Mouse (Mus musculus): ENCODE results near the gene Tmem203. TPM values are rescaled to one million over a fixed set of nuclear protein-coding genes. Genes with fewer than 3 reads are reported as not detected.

The Tmem203 gene
- polyA plus RNA-seq, 1 experiment: 31.1 TPM

DNA sequence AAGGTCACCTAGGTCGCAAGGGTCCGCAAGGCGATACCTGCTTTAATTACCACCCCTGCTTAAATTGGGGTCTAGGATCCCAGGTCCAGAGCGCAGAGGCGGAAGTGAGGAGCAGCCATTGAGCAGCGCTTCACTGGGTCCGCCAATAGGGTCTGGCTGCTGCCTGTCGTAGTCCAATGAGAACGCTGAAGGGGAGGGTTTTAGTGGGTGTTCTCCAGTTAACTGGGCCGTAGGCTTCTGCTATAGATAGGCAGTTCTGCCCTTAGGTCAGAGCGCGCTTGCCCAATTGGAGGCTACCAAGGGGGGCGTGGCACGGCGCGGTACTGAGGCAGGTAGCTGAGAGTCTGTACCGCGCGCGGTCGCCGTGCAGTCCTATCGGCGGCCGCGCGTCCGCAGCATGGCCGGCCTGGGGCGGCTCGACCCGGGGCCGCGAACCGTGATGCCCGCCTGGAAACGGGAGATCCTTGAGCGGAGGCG, 7.1 kb downstream of the Tmem203 start, which contains the start of gene Tprn:
TSS of gene Tprn (plus strand) at position 328 of the 477 bp plus-strand sequence.
- DNase-seq (ENCODE audit: extremely low spot score in 1 of 2, low spot score in 1 of 2): peak; percentile 96 to 97

GRCm38 (mm10) chr2:25262795-25263622, 7.8 kb downstream of the Tmem203 start:
- no peak for DNase-seq (ENCODE audit: extremely low spot score in 1 of 2, low spot score in 1 of 2)

DNA sequence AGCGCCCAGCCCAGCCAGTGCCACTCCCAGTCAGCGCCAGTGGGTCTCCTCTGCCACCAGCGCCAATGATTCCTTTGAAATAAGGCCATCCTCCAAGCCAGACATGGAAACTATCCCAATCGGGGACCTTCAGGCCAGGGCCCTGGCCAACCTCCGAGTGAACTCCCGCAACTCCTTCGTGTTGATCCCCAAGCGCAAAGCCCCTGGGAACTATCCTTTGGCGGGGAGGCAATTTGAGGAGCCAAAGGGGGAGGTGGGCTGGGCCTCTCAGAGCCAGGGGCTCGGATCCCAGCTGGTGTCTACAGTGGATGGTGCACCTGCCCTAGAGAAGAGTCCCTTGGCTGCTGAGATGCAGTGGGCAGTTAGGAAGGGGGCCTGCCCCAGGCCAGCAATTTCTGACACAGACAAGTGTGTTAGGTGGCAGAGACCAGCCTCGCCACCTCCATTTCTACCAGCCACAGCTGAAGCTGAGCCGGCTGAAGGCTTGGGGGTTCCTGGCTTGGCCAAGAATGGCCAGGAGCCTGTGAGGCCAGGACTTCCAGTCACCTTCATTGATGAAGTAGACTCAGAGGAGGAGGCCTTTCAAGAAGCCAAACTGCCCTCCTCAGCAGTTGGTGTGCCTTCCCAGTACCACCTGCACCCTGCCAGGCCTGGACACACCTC, 8.5 kb downstream of the Tmem203 start:
- no peak for DNase-seq (ENCODE audit: extremely low spot score in 1 of 2, low spot score in 1 of 2)

DNA sequence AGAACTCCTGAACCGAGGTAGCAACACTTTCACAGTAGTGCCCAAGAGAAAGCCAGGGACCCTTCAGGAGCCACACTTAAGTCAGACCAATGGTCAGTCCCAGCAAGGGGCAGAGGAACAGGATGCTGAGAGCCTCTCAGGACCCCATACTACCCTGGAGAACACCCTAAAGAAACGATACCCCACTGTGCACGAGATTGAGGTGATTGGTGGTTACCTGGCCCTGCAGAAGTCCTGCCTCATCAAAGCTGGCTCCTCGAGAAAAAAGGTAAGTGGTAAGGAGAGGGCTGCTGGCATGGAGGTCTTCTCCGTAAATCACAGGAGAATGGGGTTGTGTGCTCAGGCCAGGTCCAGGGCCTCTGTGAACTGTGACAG, 9.0 kb downstream of the Tmem203 start:
- DNase-seq (ENCODE audit: extremely low spot score in 1 of 2, low spot score in 1 of 2): no peak

DNA sequence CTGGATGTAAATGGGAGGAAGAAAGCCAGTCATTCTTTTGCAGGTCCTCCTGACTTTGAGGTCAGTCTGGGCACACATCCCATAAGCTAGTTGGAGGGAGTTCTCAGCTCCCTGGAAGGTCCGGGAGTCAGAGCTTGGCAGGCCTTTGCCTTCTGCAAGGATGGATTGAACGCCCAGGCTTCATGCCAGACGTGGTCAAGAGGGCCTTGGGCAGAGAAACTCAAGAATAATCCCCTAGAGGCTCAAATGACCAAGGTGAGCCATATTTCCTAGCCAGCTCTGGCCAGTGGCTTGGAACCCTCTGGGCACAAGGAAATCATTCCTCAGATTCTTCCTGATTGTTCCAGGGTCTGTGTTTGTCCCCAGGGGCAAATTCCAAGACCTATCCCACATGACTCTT, 9.6 kb downstream of the Tmem203 start:
- DNase-seq (ENCODE audit: extremely low spot score in 1 of 2, low spot score in 1 of 2): no peak

DNA sequence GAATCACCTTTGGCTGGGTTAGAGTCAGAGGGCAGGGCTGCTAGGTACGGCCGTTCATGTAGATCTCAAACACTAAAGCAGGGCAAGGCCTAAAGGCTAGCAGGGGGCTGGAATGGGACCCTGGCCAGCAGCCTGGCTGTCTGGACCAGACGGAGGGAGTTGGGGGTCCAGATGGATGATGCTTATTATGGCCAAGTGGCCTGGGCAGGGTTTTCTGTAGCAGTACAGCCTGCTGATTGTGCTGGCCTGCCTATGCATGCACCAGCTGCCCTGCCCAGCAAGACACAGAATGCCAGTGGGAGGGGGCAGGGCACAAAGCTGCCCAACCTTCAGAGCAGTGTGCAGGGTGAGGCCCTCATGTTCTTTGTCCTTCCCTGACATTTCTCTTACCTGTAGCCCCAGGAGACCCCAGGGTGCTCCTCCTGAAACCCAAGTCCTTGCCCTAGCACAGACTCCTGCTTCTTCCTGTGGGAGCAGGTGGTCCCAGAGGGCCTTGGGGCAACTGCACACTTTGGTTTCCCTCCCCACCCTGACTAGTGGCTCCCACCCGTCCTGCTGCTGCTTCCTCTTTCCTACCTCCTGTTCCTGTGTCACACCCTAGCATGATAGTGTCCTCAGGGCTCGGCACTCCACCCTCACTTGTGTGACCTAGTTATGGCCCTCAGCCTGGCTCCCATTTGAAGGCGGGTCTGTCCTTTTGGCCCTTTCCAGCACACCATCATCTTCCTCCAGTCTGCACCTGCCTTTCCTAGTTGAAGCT, 10.8 kb downstream of the Tmem203 start:
- DNase-seq (ENCODE audit: extremely low spot score in 1 of 2, low spot score in 1 of 2): no peak

DNA sequence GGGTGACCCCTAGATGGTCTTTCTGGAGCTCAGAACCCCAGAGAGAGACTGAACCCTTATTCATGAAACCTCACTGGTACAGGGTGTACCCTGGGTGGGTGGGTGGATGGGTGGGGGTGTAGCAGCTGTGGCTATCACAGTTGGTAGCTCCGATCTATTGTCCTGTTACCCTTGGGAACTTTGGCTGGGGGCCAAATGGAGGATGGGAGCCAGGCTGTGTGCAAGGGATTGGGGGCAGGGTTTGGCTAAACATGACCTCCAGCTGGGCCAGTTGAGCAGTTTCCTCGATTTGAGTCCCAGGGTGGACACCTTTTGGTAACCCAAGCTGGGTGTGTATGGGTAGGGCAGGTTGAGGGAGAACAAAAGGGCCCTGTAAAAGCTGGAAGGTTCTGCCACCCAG, 11.5 kb downstream of the Tmem203 start:
- no peak for DNase-seq (ENCODE audit: extremely low spot score in 1 of 2, low spot score in 1 of 2)

DNA sequence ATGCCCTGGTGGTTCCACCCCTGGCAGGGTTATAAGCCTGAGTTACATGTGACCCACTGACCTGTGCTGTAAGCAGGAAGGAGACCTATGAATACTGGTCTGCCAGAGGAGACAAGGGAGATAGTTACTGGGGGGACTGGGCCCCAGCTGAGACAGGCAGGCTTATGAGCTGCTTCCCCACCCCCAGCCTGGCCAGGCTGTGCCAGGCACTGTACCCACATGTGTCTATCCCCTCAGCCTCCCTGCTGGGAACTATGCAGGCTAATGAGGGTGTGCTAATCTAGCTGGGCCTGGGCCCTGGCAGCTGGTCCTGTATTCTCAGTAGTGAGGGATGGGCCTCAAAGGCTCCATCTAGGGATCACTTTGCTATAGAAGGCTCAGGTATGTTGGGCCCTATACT, 12.0 kb downstream of the Tmem203 start:
- no peak for DNase-seq (ENCODE audit: extremely low spot score in 1 of 2, low spot score in 1 of 2)

DNA sequence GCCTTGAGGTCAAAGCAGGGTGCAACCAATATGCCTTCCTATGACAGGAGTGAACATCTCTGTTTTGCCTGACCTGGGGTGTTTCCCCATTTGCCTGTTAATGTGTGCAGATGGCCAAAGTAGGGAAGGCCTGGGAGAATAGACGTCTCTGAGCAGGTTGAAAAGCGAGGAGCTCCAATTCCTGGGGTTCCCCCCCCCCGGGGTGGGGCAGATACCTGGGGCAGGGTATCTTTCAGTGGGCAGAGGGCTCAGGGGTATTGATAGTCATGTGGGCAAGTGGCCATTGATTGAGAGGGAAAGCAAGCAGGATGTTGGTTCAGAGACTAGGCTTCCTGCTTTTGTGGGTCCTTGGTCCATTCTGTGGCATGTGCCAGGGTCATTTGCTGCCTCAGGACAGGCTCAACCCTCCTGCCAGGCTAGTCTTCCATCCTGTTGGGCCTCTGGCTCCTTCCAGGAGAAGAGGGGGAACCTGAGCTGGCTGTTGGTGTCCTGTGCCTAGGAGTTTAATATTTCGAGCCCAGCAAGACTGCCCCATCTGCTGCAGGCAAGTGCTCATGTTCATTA, 12.6 kb downstream of the Tmem203 start:
- no peak for DNase-seq (ENCODE audit: extremely low spot score in 1 of 2, low spot score in 1 of 2)

DNA sequence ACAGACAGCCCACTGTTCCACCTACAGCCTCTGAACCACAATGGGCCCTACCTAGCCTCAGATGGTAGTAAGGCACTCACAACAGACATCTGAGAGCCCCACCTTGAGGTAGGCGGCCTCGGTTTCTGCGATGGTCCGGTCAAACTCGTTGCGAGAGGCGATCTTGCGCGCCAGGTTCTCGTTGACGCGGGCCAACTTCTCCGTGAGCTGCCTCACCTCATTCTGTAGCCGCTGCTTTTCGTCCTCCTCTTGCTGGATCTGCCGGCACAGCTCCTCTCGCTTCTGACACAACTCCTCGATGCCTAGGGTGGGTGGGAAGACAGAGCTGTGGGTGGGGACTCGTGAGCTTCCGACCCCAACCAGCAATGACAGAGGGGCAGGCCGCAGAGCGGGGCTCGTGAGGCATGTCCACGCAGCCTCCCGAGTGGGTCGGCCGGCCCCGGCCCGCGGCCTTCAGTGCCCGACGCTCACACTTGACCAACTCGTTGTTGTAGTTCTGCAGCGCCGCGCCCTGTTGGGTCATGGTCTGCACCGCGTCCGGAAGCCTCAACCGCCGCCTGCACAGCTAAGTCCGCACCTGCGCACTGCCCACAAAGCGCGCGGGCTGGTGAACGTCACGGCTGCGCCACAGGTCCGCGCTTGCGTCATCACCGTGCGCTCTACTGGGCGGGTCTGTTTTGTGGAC, 16.7 kb downstream of the Tmem203 start, which contains the start of the genes Ssna1 and Anapc2:
TSS of gene Ssna1 (minus strand) at position 612 of the 685 bp plus-strand sequence.
TSS of gene Anapc2 (plus strand) at position 652 of the 685 bp plus-strand sequence.
- peak; percentile 92 to 98 for DNase-seq (ENCODE audit: extremely low spot score in 1 of 2, low spot score in 1 of 2)

GRCm38 (mm10) chr2:25272515-25272914, 17.3 kb downstream of the Tmem203 start:
- no peak for DNase-seq (ENCODE audit: extremely low spot score in 1 of 2, low spot score in 1 of 2)

- no peak for DNase-seq (ENCODE audit: extremely low spot score in 1 of 2, low spot score in 1 of 2)
Measured at GRCm38 (mm10) chr2:25273010-25273409, 17.8 kb downstream of the Tmem203 start.

GRCm38 (mm10) chr2:25278928-25279882, 24.0 kb downstream of the Tmem203 start:
- DNase-seq (ENCODE audit: extremely low spot score in 1 of 2, low spot score in 1 of 2): peak in 1 of 2 experiments; percentile 90

DNA sequence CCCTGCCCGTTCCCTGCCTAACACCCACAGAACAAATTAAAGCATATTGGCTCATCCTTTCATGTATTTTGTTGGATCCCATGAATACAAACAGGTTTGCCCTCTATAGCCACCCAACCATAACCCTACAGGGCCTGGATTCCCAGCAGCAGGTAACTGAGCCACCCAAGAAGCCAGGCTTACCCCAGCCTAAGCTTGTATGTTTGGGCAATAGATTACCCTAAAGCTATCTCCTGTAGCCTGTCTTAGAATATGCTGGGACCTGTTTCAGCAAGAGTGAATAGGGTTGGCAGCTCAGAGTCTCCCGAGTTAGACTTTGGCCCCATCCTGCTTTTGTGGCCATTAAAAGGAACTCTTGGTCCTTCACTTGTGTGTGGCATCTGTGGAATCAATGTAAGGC, 30.3 kb downstream of the Tmem203 start:
- DNase-seq (ENCODE audit: extremely low spot score in 1 of 2, low spot score in 1 of 2): no peak

- DNase-seq (ENCODE audit: extremely low spot score in 1 of 2, low spot score in 1 of 2): no peak
Measured at GRCm38 (mm10) chr2:25286314-25286713, 31.1 kb downstream of the Tmem203 start.

DNA sequence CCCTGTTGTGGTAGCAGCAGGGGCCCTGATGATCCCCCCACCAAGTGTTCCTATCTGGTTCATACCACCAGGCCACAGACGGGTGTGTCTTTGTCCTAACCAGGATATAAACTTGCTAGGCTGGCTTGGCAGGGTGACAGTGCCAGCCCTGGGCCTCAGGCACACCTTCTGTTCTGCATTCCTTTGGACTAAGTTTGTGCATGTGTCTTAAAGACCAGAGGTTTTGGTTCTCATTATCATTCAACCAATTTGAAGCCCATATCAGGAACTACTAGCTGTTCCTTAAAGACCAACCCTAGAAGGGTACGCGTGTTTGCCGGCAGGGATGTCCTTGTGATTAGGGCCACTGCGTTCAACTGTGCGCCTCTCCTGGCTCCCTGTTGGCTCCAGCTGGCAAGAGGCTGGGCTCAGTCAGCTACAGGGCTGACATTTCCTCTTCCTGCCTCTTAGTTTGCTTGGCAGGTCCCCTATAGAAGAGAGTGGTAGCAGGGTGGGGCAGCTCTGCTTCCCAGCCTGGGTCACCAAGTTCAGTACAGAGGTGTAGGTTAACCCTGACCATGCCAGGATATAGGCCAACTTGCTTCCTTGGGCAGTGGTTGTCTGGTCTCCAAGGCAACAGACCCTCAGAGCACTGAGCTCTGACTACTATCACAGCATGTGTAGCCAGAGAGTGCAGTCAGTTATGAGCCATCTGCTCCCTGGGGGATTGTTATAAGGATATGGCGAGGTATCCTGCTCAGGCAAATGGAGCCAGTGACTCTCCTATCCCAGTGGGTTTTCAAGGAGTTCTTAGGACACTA, 31.8 kb downstream of the Tmem203 start:
- no peak for DNase-seq (ENCODE audit: extremely low spot score in 1 of 2, low spot score in 1 of 2)

- DNase-seq (ENCODE audit: extremely low spot score in 1 of 2, low spot score in 1 of 2): no peak
Measured at GRCm38 (mm10) chr2:25287927-25288649, 32.8 kb downstream of the Tmem203 start, which contains the start of gene Tmem210. Gene Tmem210, plus strand, starts transcription at chr2:25288145.
